Mouse (Mus musculus) CD4-positive, CD25-positive, alpha-beta regulatory T cell, adult 4 months (primary cell): ENCODE data around the gene Tcte3. TPM values are rescaled to one million over a fixed set of nuclear protein-coding genes. Genes with fewer than 3 reads are reported as not detected.
A peak's percentile ranks its signal among the peaks of the same experiment; 100 is the strongest.
"Not testable (repeated sequence)": the region's sequence is repeated elsewhere in the genome, so short reads cannot be mapped to it uniquely, and the experiment has no call there.

Source experiments
- ATAC-seq: one replicate; pipeline ENCODE4 v1.8.0; 2017
- polyA plus RNA-seq, 2 experiments: library from polyadenylated mRNA; unstranded; fragments of 100-300 nt; shearing (Covaris generic); gene quantifications; one replicate each; pipeline ENCODE4 v1.2.1; 2017

The Tcte3 gene
- polyA plus RNA-seq = 1 to 10 TPM; 3.0 to 3.9 TPM

DNA sequence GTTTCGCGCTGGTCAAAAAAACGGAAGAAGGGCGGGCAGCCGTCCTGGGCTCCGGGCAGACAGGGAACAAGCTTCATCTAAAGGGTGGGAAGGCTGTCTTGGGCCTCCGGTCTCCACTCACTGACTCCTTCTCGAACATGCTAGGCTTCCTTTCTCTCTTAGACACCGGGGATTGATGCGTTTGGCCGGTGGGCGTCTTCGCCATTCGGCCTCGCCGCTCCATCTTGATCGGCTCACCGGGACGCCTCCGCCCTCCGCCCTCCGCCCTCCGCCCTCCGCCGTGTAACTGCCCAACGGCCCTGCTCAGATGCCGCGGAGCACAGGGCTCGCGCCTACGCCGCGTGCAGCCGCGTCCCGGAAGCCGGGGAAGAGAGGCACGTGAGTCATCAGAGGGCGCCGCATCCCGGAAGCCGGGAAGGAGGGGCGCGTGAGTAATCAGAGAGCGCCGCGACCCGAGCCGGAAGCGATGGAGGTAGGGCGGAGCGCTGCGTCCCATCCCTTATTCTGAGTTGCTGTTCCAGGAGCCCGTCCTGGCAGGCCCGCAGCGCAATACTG is at the start of gene Tcte3, which contains the start of the genes Ermard and Gm3448:
Gene Tcte3, minus strand, starts transcription at position 314 of the 555 bp plus-strand sequence.
Gene Ermard, plus strand, starts transcription at position 34 of the 555 bp plus-strand sequence.
Gene Gm3448, minus strand, starts transcription at position 363 of the 555 bp plus-strand sequence.
- ATAC-seq = peak; percentile 95

DNA sequence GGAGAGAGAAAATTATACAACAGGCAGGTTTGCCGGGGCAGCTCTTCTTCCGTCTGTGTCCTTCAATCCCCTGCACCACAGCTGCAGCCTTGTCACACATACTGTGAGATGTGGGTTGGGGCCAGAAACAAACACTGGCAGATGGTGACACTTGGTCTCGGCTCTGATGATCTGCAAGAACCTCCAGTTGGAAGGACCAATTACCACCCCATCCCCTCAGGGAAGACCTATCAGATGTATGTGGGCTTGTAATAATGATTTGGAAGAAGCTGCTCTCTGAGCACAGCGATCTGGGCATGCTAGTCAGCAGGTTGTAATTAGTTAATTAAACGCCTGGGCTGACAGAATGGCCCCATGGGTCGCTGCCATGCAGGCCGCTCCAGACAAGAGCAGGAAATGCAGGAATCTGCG is 47.3 kb upstream of the Tcte3 start:
- no peak for ATAC-seq

- no peak for ATAC-seq
Observed at GRCm38 (mm10) chr17:15088166-15088565, 46.9 kb upstream of the Tcte3 start.

DNA sequence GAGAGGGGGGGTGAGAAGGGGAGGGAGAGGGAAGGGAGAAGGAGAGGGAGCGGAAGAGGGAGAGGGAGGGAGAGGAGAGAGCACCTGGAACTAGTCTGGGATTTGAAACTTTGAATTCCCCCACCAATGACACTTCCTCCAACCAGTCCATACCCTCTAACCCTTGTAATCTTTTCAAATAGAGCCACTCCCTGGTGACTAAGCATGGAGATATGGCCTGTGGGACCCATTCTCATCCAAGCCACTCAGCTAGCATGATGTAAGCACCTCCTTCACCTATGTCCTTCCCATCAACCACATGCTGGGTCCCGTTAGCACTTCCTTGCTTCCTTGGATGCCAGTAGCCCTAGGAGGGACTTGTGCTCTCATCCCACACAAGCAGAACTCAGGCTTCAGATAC is 43.7 kb upstream of the Tcte3 start:
- no peak for ATAC-seq

- no peak for ATAC-seq
Observed at GRCm38 (mm10) chr17:15084226-15084848, 43.0 kb upstream of the Tcte3 start.

GRCm38 (mm10) chr17:15077536-15077935 is 36.2 kb upstream of the Tcte3 start:
- ATAC-seq = no peak

- ATAC-seq = no peak
Observed at GRCm38 (mm10) chr17:15075033-15075432, 33.7 kb upstream of the Tcte3 start.

DNA sequence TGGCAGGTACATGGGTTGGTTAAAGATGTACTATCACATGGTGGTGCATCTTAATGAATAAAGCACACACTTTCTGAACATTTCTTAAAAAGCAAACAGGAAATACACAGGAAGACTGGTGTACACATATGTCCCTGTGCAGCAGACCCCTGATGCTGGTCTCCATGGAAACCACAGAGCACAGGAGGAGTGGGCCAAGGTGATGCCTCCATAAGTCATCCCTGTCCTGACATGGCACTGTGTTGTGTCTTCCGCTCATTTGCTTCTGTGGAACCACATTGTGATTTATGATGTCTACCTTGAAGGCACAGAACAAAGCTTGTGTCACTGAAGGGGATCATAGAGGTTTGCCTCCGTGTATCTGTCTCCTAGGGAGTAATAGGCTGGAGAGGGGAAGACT is 30.9 kb upstream of the Tcte3 start:
- no peak for ATAC-seq

GRCm38 (mm10) chr17:15069124-15069523 is 27.8 kb upstream of the Tcte3 start:
- ATAC-seq = no peak

GRCm38 (mm10) chr17:15068040-15068792 is 26.9 kb upstream of the Tcte3 start:
- ATAC-seq = no peak

GRCm38 (mm10) chr17:15066911-15067310 is 25.6 kb upstream of the Tcte3 start:
- no peak for ATAC-seq

DNA sequence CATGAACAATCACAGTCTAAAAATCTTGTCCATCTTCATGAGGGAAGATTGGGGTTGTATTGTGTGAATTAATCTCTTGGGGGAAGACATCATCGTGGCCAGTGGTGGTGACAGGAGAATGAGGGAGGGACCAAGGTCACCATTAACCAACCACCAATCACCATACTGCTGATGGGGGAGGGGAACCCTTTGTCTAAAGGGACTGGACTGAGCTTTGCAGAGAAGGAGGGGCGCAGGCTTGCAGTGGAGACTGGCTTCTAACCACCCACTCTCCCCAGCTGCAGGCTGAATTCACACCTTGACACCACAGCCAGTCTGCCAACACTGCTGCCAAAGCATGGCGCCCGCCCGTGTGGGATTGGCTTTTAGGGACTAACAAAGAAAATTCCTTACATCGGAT is 24.8 kb upstream of the Tcte3 start:
- no peak for ATAC-seq

- no peak for ATAC-seq
Observed at GRCm38 (mm10) chr17:15065391-15066024, 24.2 kb upstream of the Tcte3 start.

DNA sequence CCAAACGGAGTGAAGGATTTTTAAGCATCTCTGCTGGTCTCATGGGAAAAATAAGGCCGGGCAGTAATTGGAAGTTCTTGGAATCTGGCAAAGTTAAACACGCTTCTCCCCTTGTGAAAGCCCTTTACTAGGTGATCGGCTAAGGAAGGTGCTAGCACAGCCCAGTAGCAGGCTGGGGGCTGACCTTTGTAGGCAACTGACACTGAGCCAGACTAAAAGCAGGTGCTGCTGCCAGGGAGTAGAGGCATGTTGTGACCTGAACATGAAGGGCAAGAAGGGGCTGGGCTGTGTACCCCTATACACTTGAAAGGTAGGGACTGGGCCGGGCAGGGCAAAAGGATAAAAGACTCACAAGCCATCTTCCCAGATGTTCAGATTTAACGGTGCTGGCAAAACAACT is 19.1 kb upstream of the Tcte3 start:
- ATAC-seq = no peak

DNA sequence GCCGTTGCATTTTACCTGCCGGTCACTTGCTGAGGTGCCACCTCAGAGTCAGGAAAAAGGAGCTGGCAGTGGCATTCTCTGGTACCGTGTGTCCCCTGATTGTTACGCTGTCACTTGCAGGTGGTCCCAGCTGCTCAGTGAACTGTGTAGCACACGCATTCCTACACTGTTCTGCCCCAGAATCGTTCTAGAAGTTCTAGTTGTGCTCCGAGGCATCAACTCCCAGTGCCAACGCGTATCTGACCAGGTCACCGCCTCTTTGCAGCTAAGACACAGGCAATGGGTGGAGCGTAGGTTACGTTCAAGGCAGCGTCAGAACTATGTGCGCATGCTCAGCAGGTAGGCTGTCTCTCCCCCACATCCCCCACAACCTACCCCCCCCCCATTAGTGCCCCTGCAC is 18.4 kb upstream of the Tcte3 start:
- ATAC-seq = no peak

DNA sequence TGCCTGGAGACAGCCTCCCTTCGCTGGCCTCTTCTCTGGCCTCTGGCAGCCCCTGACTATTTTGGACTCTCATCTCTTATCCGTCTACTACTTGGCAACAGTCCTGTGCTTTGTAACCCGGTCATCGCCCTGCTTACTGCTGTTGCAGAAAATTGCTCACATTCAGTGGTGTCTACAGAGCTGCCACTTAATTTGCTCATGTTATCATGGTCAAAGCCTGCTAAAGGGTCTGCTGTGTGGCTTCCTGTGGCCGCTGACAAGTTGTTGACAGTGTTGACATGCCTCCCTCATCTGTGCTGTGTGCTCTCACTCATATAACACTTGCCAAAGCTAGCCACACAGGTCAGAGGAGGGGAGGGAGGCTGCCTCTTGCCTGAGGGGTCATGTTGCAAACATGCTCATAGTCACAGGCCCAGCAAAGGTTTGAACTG is 16.9 kb upstream of the Tcte3 start:
- ATAC-seq = no peak

GRCm38 (mm10) chr17:15055925-15056324 is 14.6 kb upstream of the Tcte3 start:
- ATAC-seq = no peak

GRCm38 (mm10) chr17:15053829-15054200 is 12.5 kb upstream of the Tcte3 start:
- ATAC-seq = not testable (repeated sequence)

GRCm38 (mm10) chr17:15053183-15053828 is 12.0 kb upstream of the Tcte3 start:
- not testable (repeated sequence) for ATAC-seq

DNA sequence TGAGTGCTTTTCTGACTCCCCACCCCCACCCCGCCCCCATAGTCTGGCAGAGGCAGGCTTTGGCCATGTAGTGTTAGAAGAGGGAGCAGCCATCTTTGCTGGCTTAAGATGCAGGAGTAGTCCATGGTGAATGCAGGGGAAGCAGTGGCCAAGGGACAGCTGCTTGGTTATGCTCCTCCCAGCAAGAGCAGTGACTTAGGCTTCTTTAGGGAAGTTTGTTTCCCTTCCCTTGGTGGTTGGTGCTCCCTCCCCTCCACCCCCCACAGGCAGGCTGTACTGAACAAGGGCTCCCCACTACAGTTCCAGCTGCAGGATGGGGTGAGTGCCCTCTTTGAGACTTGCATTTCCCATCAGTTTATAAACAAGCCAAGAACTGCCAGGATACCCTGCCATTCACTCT is 11.5 kb upstream of the Tcte3 start:
- not testable (repeated sequence) for ATAC-seq

DNA sequence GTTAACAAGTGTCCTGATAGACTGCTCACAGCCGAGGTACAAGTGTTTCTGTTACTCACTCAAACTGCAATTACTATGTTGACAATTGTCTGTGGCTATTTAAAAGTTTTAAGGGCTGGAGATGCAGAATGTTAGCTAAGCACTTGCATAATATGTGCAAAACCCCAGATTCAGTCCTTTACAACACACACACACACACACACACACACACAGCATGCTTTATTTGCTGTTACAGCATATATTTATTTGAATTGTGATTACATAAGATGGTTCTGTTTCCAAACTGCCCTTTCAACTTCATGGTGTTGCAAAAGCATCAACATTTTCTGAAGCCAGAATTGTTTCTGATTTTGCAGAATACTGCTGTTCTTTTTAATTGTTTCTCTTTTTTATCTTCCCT is 9.1 kb upstream of the Tcte3 start:
- ATAC-seq = not testable (repeated sequence)

DNA sequence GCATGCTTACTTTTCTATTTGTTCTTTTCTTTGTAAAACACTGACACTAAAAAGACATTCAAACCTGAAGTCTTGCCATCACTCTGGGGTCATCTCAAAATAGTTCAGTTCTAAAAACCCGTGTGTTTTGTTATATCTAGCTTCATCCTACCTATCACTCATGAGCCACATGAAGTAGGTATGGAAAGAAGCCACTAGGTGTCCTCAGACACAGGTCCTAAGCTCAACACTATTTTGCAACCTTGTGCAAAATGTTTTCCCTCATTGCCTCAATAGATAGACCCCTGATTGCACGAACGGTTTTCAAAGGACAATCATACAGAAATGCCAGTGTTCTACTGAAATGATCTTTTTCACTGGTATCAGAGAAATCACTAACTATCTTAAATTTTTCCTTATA is 833 bp downstream of the Tcte3 start:
- ATAC-seq = peak; percentile 69

- ATAC-seq = not testable (repeated sequence)
Observed at GRCm38 (mm10) chr17:15031414-15031813, 9.9 kb downstream of the Tcte3 start.
